Mouse (Mus musculus): ENCODE measurements at regions not wholly inside any gene's neighbourhood (a gene's known extent, or its start where the extent isn't known, plus 50 kb on each side); places are given as distances from the start of the nearest gene placed in this dataset.
"Not testable (repeated sequence)": the region's sequence is repeated elsewhere in the genome, so short reads cannot be mapped to it uniquely, and the experiment has no call there.

- H3K4me3 ChIP-seq (replicated peaks), result no peak overlapping the region
- H3K9ac ChIP-seq (replicated peaks), result no peak overlapping the region
- no peaks in the 10 kb centered on the region for H3K4me1 ChIP-seq (replicated peaks)
- no peaks in the 10 kb centered on the region for H3K9me3 ChIP-seq
- no peak overlapping the region for H3K4me2 ChIP-seq
- H3K27me3 ChIP-seq, result no peaks in the 10 kb centered on the region
- WGBS, result 84% methylated on average over 3 of the region's 3 CpGs
- H3K27ac ChIP-seq, result no peak overlapping the region
- no peaks in the 10 kb centered on the region for H3K36me3 ChIP-seq
- ATAC-seq (ENCODE audit: insufficient number of reproducible peaks, insufficient read depth, low FRiP score, low TSS enrichment, low read depth), result no peak
Measured at GRCm38 (mm10) chr14:102790916-102791315, 191.5 kb downstream of the Kctd12 start.

GRCm38 (mm10) chr14:102782227-102782626 is 200.2 kb downstream of the Kctd12 start:
- no peak for ATAC-seq (ENCODE audit: insufficient number of reproducible peaks, insufficient read depth, low FRiP score, low TSS enrichment, low read depth)
- no peaks in the 10 kb centered on the region for H3K9me3 ChIP-seq
- H3K4me1 ChIP-seq (replicated peaks), result no peaks in the 10 kb centered on the region

GRCm38 (mm10) chr14:102769716-102770115 is 212.7 kb downstream of the Kctd12 start:
- Histone ChIP-seq H3K27me3 (no peaks in the 10 kb centered on the region), H3K9ac (replicated peaks) (no peak overlapping the region), H3K4me3 (replicated peaks) (no peak overlapping the region), H3K36me3 (no peaks in the 10 kb centered on the region), H3K9me3 (no peaks in the 10 kb centered on the region), H3K4me2 (no peak overlapping the region), H3K4me1 (replicated peaks) (no peaks in the 10 kb centered on the region), H3K27ac (no peak overlapping the region)
- WGBS, result 78% methylated on average over 3 of the region's 3 CpGs
- ATAC-seq (ENCODE audit: insufficient number of reproducible peaks, insufficient read depth, low FRiP score, low TSS enrichment, low read depth), result no peak

More at GRCm38 (mm10) chr14:102782227-102782626, 200.2 kb downstream of the Kctd12 start:
- Histone ChIP-seq H3K36me3 (no peaks in the 10 kb centered on the region), H3K4me3 (replicated peaks) (no peak overlapping the region), H3K27me3 (no peaks in the 10 kb centered on the region), H3K27ac (no peak overlapping the region), H3K9ac (replicated peaks) (no peak overlapping the region), H3K4me2 (no peak overlapping the region)

- no peak for ATAC-seq (ENCODE audit: insufficient number of reproducible peaks, insufficient read depth, low FRiP score, low TSS enrichment, low read depth)
- no peaks in the 10 kb centered on the region for H3K27me3 ChIP-seq
- no peak overlapping the region for H3K4me2 ChIP-seq
- WGBS, result 68% methylated on average over 1 of the region's 1 CpGs
- H3K36me3 ChIP-seq, result no peaks in the 10 kb centered on the region
- H3K27ac ChIP-seq, result no peak overlapping the region
- no peak overlapping the region for H3K4me3 ChIP-seq (replicated peaks)
- H3K9ac ChIP-seq (replicated peaks), result no peak overlapping the region
- no peaks in the 10 kb centered on the region for H3K9me3 ChIP-seq
- no peaks in the 10 kb centered on the region for H3K4me1 ChIP-seq (replicated peaks)
Measured at GRCm38 (mm10) chr14:102748687-102749086, 233.8 kb downstream of the Kctd12 start.

- Histone ChIP-seq H3K4me2 (no peak overlapping the region), H3K27me3 (no peaks in the 10 kb centered on the region), H3K4me3 (replicated peaks) (no peak overlapping the region), H3K36me3 (no peaks in the 10 kb centered on the region), H3K9ac (replicated peaks) (no peak overlapping the region), H3K27ac (no peak overlapping the region), H3K9me3 (no peaks in the 10 kb centered on the region), H3K4me1 (replicated peaks) (no peaks in the 10 kb centered on the region; the same call in 1 of the 2 replicates)
- WGBS, result 73% methylated on average over 8 of the region's 8 CpGs
- no peak for ATAC-seq (ENCODE audit: insufficient number of reproducible peaks, insufficient read depth, low FRiP score, low TSS enrichment, low read depth)
Measured at GRCm38 (mm10) chr14:102742331-102742730, 240.1 kb downstream of the Kctd12 start.

GRCm38 (mm10) chr14:102736656-102737055 is 245.8 kb downstream of the Kctd12 start:
- H3K27me3 ChIP-seq, result no peaks in the 10 kb centered on the region
- H3K36me3 ChIP-seq, result no peaks in the 10 kb centered on the region
- ATAC-seq (ENCODE audit: insufficient number of reproducible peaks, insufficient read depth, low FRiP score, low TSS enrichment, low read depth), result no peak
- peaks cover 10% of the 10 kb centered on the region; the same call in 1 of the 2 replicates for H3K4me1 ChIP-seq (replicated peaks)
- 11% methylated on average over 2 of the region's 2 CpGs for WGBS
- H3K9me3 ChIP-seq, result no peaks in the 10 kb centered on the region
- H3K9ac ChIP-seq (replicated peaks), result no peak overlapping the region
- no peak overlapping the region for H3K27ac ChIP-seq
- no peak overlapping the region for H3K4me2 ChIP-seq
- no peak overlapping the region for H3K4me3 ChIP-seq (replicated peaks)

GRCm38 (mm10) chr14:102733718-102734117 is 248.7 kb downstream of the Kctd12 start:
- not testable (repeated sequence) for H3K27ac ChIP-seq, H3K4me2 ChIP-seq
- WGBS, result 92% methylated on average over 4 of the region's 4 CpGs

GRCm38 (mm10) chr14:102731746-102732145 is 250.7 kb downstream of the Kctd12 start:
- ATAC-seq (ENCODE audit: insufficient number of reproducible peaks, insufficient read depth, low FRiP score, low TSS enrichment, low read depth), result no peak
- 40% methylated on average over 5 of the region's 5 CpGs for WGBS
- peaks cover 8% of the 10 kb centered on the region for H3K4me1 ChIP-seq (replicated peaks)
- no peak overlapping the region for H3K27ac ChIP-seq
- no peak overlapping the region for H3K4me3 ChIP-seq (replicated peaks)
- no peaks in the 10 kb centered on the region for H3K9me3 ChIP-seq
- H3K27me3 ChIP-seq, result no peaks in the 10 kb centered on the region
- no peak overlapping the region for H3K9ac ChIP-seq (replicated peaks)
- H3K36me3 ChIP-seq, result no peaks in the 10 kb centered on the region
- no peak overlapping the region for H3K4me2 ChIP-seq

More at GRCm38 (mm10) chr14:102733718-102734117, 248.7 kb downstream of the Kctd12 start:
- H3K36me3 ChIP-seq; H3K9me3 ChIP-seq; ATAC-seq (ENCODE audit: insufficient number of reproducible peaks, insufficient read depth, low FRiP score, low TSS enrichment, low read depth); H3K27me3 ChIP-seq; H3K4me3 ChIP-seq (replicated peaks); H3K9ac ChIP-seq (replicated peaks): not testable (repeated sequence)
- peaks cover 13% of the 10 kb centered on the region for H3K4me1 ChIP-seq (replicated peaks)

- H3K4me3 ChIP-seq (replicated peaks), result no peak overlapping the region
- no peaks in the 10 kb centered on the region for H3K9me3 ChIP-seq
- WGBS, result 42% methylated on average over 2 of the region's 2 CpGs
- peaks cover 7% of the 10 kb centered on the region for H3K4me1 ChIP-seq (replicated peaks)
- H3K9ac ChIP-seq (replicated peaks), result no peak overlapping the region
- H3K4me2 ChIP-seq, result no peak overlapping the region
- no peak overlapping the region for H3K27ac ChIP-seq
- no peak for ATAC-seq (ENCODE audit: insufficient number of reproducible peaks, insufficient read depth, low FRiP score, low TSS enrichment, low read depth)
- no peaks in the 10 kb centered on the region for H3K27me3 ChIP-seq
- no peaks in the 10 kb centered on the region for H3K36me3 ChIP-seq
Measured at GRCm38 (mm10) chr14:102722633-102723032, 259.8 kb downstream of the Kctd12 start.

GRCm38 (mm10) chr14:102718558-102718957 is 263.9 kb downstream of the Kctd12 start:
- Histone ChIP-seq H3K27me3 (no peaks in the 10 kb centered on the region), H3K4me2 (no peak overlapping the region), H3K27ac (no peak overlapping the region), H3K4me3 (replicated peaks) (no peak overlapping the region), H3K9me3 (no peaks in the 10 kb centered on the region), H3K4me1 (replicated peaks) (peaks cover 7% of the 10 kb centered on the region), H3K36me3 (no peaks in the 10 kb centered on the region), H3K9ac (replicated peaks) (no peak overlapping the region)
- 77% methylated on average over 2 of the region's 2 CpGs for WGBS
- ATAC-seq (ENCODE audit: insufficient number of reproducible peaks, insufficient read depth, low FRiP score, low TSS enrichment, low read depth), result no peak

GRCm38 (mm10) chr14:102712600-102712999 is 269.8 kb downstream of the Kctd12 start:
- H3K4me3 ChIP-seq (replicated peaks), result no peak overlapping the region
- no peak for ATAC-seq (ENCODE audit: insufficient number of reproducible peaks, insufficient read depth, low FRiP score, low TSS enrichment, low read depth)

GRCm38 (mm10) chr14:102706704-102707336 is 275.6 kb downstream of the Kctd12 start:
- ATAC-seq (ENCODE audit: insufficient number of reproducible peaks, insufficient read depth, low FRiP score, low TSS enrichment, low read depth), result peak; percentile 78

More at GRCm38 (mm10) chr14:102712600-102712999, 269.8 kb downstream of the Kctd12 start:
- Histone ChIP-seq H3K36me3 (no peaks in the 10 kb centered on the region), H3K27me3 (no peaks in the 10 kb centered on the region), H3K9ac (replicated peaks) (no peak overlapping the region), H3K9me3 (no peaks in the 10 kb centered on the region), H3K4me1 (replicated peaks) (peaks cover 2% of the 10 kb centered on the region; the same call in 1 of the 2 replicates), H3K27ac (no peak overlapping the region), H3K4me2 (no peak overlapping the region)
- WGBS, result 55% methylated on average over 1 of the region's 1 CpGs

More at GRCm38 (mm10) chr14:102706704-102707336, 275.6 kb downstream of the Kctd12 start:
- Histone ChIP-seq H3K4me3 (replicated peaks) (no peak overlapping the region), H3K9ac (replicated peaks) (no peak overlapping the region), H3K9me3 (no peaks in the 10 kb centered on the region), H3K27ac (peak overlapping the region; percentile 12; the same call in 1 of the 2 replicates), H3K4me2 (no peak overlapping the region), H3K4me1 (replicated peaks) (peaks cover 12% of the 10 kb centered on the region), H3K27me3 (no peaks in the 10 kb centered on the region), H3K36me3 (no peaks in the 10 kb centered on the region)
- WGBS, result 43% methylated on average over 5 of the region's 5 CpGs

Measured in limb, embryonic 12.5 days (tissue).